8 mouse cellular contexts compared by ENCODE assay signal in the genomic region with DNA sequence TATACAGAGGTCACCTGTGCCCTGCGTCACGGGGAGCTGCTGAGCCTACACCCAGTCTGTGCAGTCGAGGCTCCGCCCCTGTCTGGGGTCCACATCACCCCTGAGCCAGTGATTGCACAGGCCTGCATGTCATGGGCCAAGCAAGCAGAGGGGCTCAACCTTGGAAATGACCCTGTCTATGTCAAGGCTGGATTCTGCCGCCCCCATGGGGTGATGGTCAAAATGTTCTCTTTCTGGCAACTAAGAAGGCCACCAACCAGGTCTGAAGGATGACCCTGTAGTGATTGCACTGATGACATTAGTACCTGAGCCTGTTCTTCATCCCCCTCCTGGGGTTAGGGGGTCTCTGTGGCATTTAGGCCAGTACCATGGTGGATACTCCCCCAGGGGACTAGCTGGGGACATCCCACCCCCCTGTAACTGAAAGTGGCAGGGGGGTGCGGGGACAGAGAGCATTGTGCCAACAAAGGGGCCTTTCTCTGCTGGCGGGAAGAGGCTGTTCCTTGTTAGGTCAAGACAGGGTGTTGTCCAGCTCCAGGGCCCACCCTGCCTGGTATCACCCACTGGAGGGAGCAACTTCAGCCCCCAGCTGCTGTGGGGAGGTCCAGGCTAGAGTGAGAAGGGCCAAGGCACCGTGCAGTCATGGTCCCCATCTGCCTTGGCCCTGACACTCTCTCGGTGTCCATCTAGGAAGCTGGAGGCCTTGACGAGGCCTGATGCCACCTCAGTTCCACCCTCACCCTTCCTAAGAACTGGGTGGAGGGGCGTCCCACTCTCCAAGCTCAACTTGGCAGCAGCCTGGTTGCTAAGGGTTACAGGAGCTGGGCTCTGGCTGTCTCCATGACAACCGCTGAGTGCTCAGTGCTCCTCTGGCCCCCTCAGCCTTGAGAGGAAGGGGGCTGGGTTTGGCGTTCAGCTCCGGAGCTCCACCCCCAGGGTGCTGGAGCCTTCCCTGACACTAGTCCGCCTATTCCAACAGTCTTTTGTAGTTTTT. TPM values are rescaled to one million over a fixed set of nuclear protein-coding genes. Genes with fewer than 3 reads are reported as not detected.
DNase-seq lines count a peak whose midpoint lies in the region; ATAC-seq and TF ChIP-seq lines count a peak whose summit lies in the region.

No protein-coding gene starts in this region.

- no peak overlapping the region for H3K9ac ChIP-seq in heart, embryonic 14.5 days (ENCODE audit: low read length)
- H3K9ac ChIP-seq in hindbrain, embryonic 13.5 days, result peak overlapping the region; percentile 89
- peak overlapping the region; percentile 72 for H3K9ac ChIP-seq in limb, embryonic 12.5 days (replicated peaks)

- no peaks in the 10 kb centered on the region for H3K9me3 ChIP-seq in heart, embryonic 14.5 days (ENCODE audit: control insufficient read depth, low read length)
- H3K9me3 ChIP-seq in hindbrain, embryonic 13.5 days, result no peaks in the 10 kb centered on the region
- no peaks in the 10 kb centered on the region for H3K9me3 ChIP-seq in limb, embryonic 12.5 days

- H3K27me3 ChIP-seq in heart, embryonic 14.5 days (ENCODE audit: control insufficient read depth, insufficient read depth, low read length), result peaks cover 5% of the 10 kb centered on the region; the same call in 1 of the 2 replicates
- H3K27me3 ChIP-seq in hindbrain, embryonic 13.5 days, result no peaks in the 10 kb centered on the region
- H3K27me3 ChIP-seq in limb, embryonic 12.5 days, result no peaks in the 10 kb centered on the region

- peak overlapping the region; percentile 57 to 64; a peak in 3 of 4 replicates for H3K4me3 ChIP-seq in heart, embryonic 14.5 days (ENCODE audit: control insufficient read depth in 1 of 2, insufficient read depth in 1 of 2, low read depth in 1 of 2, low read length in 2 of 2)
- H3K4me3 ChIP-seq in bone marrow, adult 2 months (replicated peaks; ENCODE audit: control insufficient read depth, low read depth, low read length), result no peak overlapping the region
- peak overlapping the region; percentile 69 for H3K4me3 ChIP-seq in embryonic fibroblast, embryonic 13.5 days (ENCODE audit: insufficient read depth, low read length)
- H3K4me3 ChIP-seq in hindbrain, embryonic 13.5 days, result peak overlapping the region; percentile 67
- H3K4me3 ChIP-seq in limb, embryonic 12.5 days (replicated peaks), result peak overlapping the region; percentile 63
- H3K4me3 ChIP-seq in olfactory bulb, adult 2 months (ENCODE audit: insufficient read depth, low read depth, low read length), result peak overlapping the region; percentile 85

- no peak overlapping the region for H3K27ac ChIP-seq in heart, embryonic 14.5 days (replicated peaks in 1 of 2; ENCODE audit: control insufficient read depth in 1 of 2, insufficient read depth in 1 of 2, low read depth in 2 of 2, low read length in 2 of 2)
- H3K27ac ChIP-seq in bone marrow, adult 2 months (ENCODE audit: control insufficient read depth, insufficient read depth, low read depth, low read length, poor library complexity), result no peak overlapping the region
- H3K27ac ChIP-seq in embryonic fibroblast, embryonic 13.5 days (ENCODE audit: insufficient read depth, low read length), result no peak overlapping the region
- H3K27ac ChIP-seq in hindbrain, embryonic 13.5 days, result peak overlapping the region; percentile 95
- peak overlapping the region; percentile 84 for H3K27ac ChIP-seq in limb, embryonic 12.5 days
- peak overlapping the region; percentile 87 for H3K27ac ChIP-seq in olfactory bulb, adult 2 months (ENCODE audit: insufficient read depth, low read depth, low read length)

- no peak for DNase-seq in heart, postnatal 25 days (ENCODE audit: low spot score)
- DNase-seq in urinary bladder, adult 2 months (ENCODE audit: low spot score), result no peak

- no peak for TF ChIP-seq POLR2A in bone marrow, adult 2 months (IDR thresholded peaks at IDR 0.05; ENCODE audit: borderline replicate concordance, control insufficient read depth, low read depth, low read length)
- no peak for TF ChIP-seq POLR2A in embryonic fibroblast, embryonic 13.5 days (IDR thresholded peaks at IDR 0.05; ENCODE audit: low read depth, low read length)
- no peak; the same call in 1 of the 2 replicates for TF ChIP-seq POLR2A in olfactory bulb, adult 2 months (IDR thresholded peaks at IDR 0.05; ENCODE audit: insufficient read depth, low read depth, low read length)

- peak; percentile 24 for ATAC-seq in heart, embryonic 14.5 days (ENCODE audit: insufficient number of reproducible peaks, insufficient read depth, low FRiP score, low read depth)
- ATAC-seq in hindbrain, embryonic 13.5 days (ENCODE audit: low FRiP score), result peak; percentile 85
- ATAC-seq in limb, embryonic 12.5 days (ENCODE audit: insufficient number of reproducible peaks, insufficient read depth, low FRiP score, low TSS enrichment, low read depth), result peak; percentile 72

- TF ChIP-seq CTCF in bone marrow, adult 2 months (IDR thresholded peaks at IDR 0.05; ENCODE audit: control insufficient read depth, insufficient read depth, low read length), result peak; percentile 1; the same call in 1 of the 2 replicates
- no peak for TF ChIP-seq CTCF in embryonic fibroblast, embryonic 13.5 days (IDR thresholded peaks at IDR 0.05; ENCODE audit: borderline replicate concordance, insufficient read depth, low read length)
- TF ChIP-seq CTCF in olfactory bulb, adult 2 months (IDR thresholded peaks at IDR 0.05; ENCODE audit: insufficient read depth, low read depth, low read length), result no peak

- WGBS in heart, embryonic 14.5 days, result 22% methylated on average over 15 of the region's 15 CpGs
- WGBS in bone marrow, adult 2 months, result 40% methylated on average over 15 of the region's 15 CpGs
- WGBS in hindbrain, embryonic 13.5 days, result 9% methylated on average over 15 of the region's 15 CpGs
- WGBS in limb, embryonic 12.5 days, result 13% methylated on average over 15 of the region's 15 CpGs
- WGBS in olfactory bulb, adult 2 months, result 5% methylated on average over 15 of the region's 15 CpGs

- intact Hi-C loops in heart, postnatal 25 days (cut with DNase I), result no loop called here

- H3K4me1 ChIP-seq in heart, embryonic 14.5 days (ENCODE audit: control insufficient read depth in 2 of 2, insufficient read depth in 2 of 2, low read length in 2 of 2), result peaks cover 14 to 20% of the 10 kb centered on the region in 2 experiments
- H3K4me1 ChIP-seq in bone marrow, adult 2 months (ENCODE audit: control insufficient read depth, insufficient read depth, low read length), result no peaks in the 10 kb centered on the region; the same call in 1 of the 2 replicates
- no peaks in the 10 kb centered on the region for H3K4me1 ChIP-seq in embryonic fibroblast, embryonic 13.5 days (ENCODE audit: control insufficient read depth, insufficient read depth, low read length)
- H3K4me1 ChIP-seq in hindbrain, embryonic 13.5 days (replicated peaks), result peaks cover 39% of the 10 kb centered on the region
- peaks cover 32% of the 10 kb centered on the region for H3K4me1 ChIP-seq in limb, embryonic 12.5 days (replicated peaks)
- peaks cover 17% of the 10 kb centered on the region for H3K4me1 ChIP-seq in olfactory bulb, adult 2 months (ENCODE audit: control insufficient read depth, insufficient read depth, low read length)

- peak overlapping the region; percentile 80 for H3K4me2 ChIP-seq in heart, embryonic 14.5 days (ENCODE audit: low read length)
- peak overlapping the region; percentile 88 for H3K4me2 ChIP-seq in hindbrain, embryonic 13.5 days
- H3K4me2 ChIP-seq in limb, embryonic 12.5 days, result peak overlapping the region; percentile 80

- H3K36me3 ChIP-seq in heart, embryonic 14.5 days (ENCODE audit: control insufficient read depth, insufficient read depth, low read length), result peaks cover 19% of the 10 kb centered on the region
- peaks cover 53% of the 10 kb centered on the region for H3K36me3 ChIP-seq in hindbrain, embryonic 13.5 days
- H3K36me3 ChIP-seq in limb, embryonic 12.5 days, result peaks cover 25% of the 10 kb centered on the region

RNA-seq across cellular contexts. Expression of gene Cers1, which starts 1.2 kb away (rescaled TPM):
- polyA plus RNA-seq in heart, embryonic 14.5 days (2014; fragmentation: Nextera tagmentation; extraction: Ambion mirVana), result 1.8 and 2.3 TPM in 2 replicates
- total RNA-seq in heart, postnatal 25 days (2021), result under 1 TPM; 0.31 to 0.39 TPM
- not detected in 2 replicates for polyA plus RNA-seq in bone marrow, adult 2 months (2011; ENCODE audit: insufficient read depth, insufficient read length, low replicate concordance, missing spikeins)
- polyA plus RNA-seq in embryonic fibroblast, embryonic 13.5 days (2011; ENCODE audit: insufficient read length, low read depth, missing spikeins), result 2.6 and 3.2 TPM in 2 replicates
- 24.5 and 25.1 TPM in 2 replicates for polyA plus RNA-seq in hindbrain, embryonic 13.5 days (2015; fragmentation: Nextera tagmentation; extraction: Ambion mirVana)
- polyA plus RNA-seq in limb, embryonic 12.5 days (2016; fragmentation: Nextera tagmentation; extraction: Ambion mirVana), result 7.9 and 8.8 TPM in 2 replicates
- not detected in 2 replicates for polyA plus RNA-seq in olfactory bulb, adult 2 months (2012; ENCODE audit: insufficient read depth, insufficient read length, low replicate concordance, missing spikeins)
- polyA plus RNA-seq in urinary bladder, adult 2 months (2012; rRNA removed), result 1.3 and 2.1 TPM in 2 replicates

RNA-seq across cellular contexts. Expression of gene Gdf1, which starts 12.8 kb away (rescaled TPM):
- polyA plus RNA-seq in heart, embryonic 14.5 days (2014; fragmentation: Nextera tagmentation; extraction: Ambion mirVana), result 0.57 TPM in 1 of 2 replicates, not detected in the other
- under 1 TPM in 1 of 2 experiments, not detected in 1; 0.21 TPM for total RNA-seq in heart, postnatal 25 days (2021)
- not detected in 2 replicates for polyA plus RNA-seq in bone marrow, adult 2 months (2011; ENCODE audit: insufficient read depth, insufficient read length, low replicate concordance, missing spikeins)
- not detected in 2 replicates for polyA plus RNA-seq in embryonic fibroblast, embryonic 13.5 days (2011; ENCODE audit: insufficient read length, low read depth, missing spikeins)
- 1.2 and 2.6 TPM in 2 replicates for polyA plus RNA-seq in hindbrain, embryonic 13.5 days (2015; fragmentation: Nextera tagmentation; extraction: Ambion mirVana)
- 3.7 and 4.2 TPM in 2 replicates for polyA plus RNA-seq in limb, embryonic 12.5 days (2016; fragmentation: Nextera tagmentation; extraction: Ambion mirVana)
- polyA plus RNA-seq in olfactory bulb, adult 2 months (2012; ENCODE audit: insufficient read depth, insufficient read length, low replicate concordance, missing spikeins), result not detected in 2 replicates
- polyA plus RNA-seq in urinary bladder, adult 2 months (2012; rRNA removed), result 0.74 and 1.3 TPM in 2 replicates

RNA-seq across cellular contexts. Expression of gene Cope, which starts 14.5 kb away (rescaled TPM):
- polyA plus RNA-seq in heart, embryonic 14.5 days (2014; fragmentation: Nextera tagmentation; extraction: Ambion mirVana), result 294 and 319 TPM in 2 replicates
- total RNA-seq in heart, postnatal 25 days (2021), result 100 to 1,000 TPM; 145 to 159 TPM
- 85.8 and 91.7 TPM in 2 replicates for polyA plus RNA-seq in bone marrow, adult 2 months (2011; ENCODE audit: insufficient read depth, insufficient read length, low replicate concordance, missing spikeins)
- polyA plus RNA-seq in embryonic fibroblast, embryonic 13.5 days (2011; ENCODE audit: insufficient read length, low read depth, missing spikeins), result 129 and 132 TPM in 2 replicates
- polyA plus RNA-seq in hindbrain, embryonic 13.5 days (2015; fragmentation: Nextera tagmentation; extraction: Ambion mirVana), result 275 and 288 TPM in 2 replicates
- 269 and 288 TPM in 2 replicates for polyA plus RNA-seq in limb, embryonic 12.5 days (2016; fragmentation: Nextera tagmentation; extraction: Ambion mirVana)
- polyA plus RNA-seq in olfactory bulb, adult 2 months (2012; ENCODE audit: insufficient read depth, insufficient read length, low replicate concordance, missing spikeins), result not detected in 2 replicates
- 211 and 264 TPM in 2 replicates for polyA plus RNA-seq in urinary bladder, adult 2 months (2012; rRNA removed)

RNA-seq across cellular contexts. Expression of gene Ddx49, which starts 14.5 kb away (rescaled TPM):
- 28.9 and 33.7 TPM in 2 replicates for polyA plus RNA-seq in heart, embryonic 14.5 days (2014; fragmentation: Nextera tagmentation; extraction: Ambion mirVana)
- 10 to 100 TPM; 24.7 to 33.8 TPM for total RNA-seq in heart, postnatal 25 days (2021)
- polyA plus RNA-seq in bone marrow, adult 2 months (2011; ENCODE audit: insufficient read depth, insufficient read length, low replicate concordance, missing spikeins), result 32.3 and 33.4 TPM in 2 replicates
- polyA plus RNA-seq in embryonic fibroblast, embryonic 13.5 days (2011; ENCODE audit: insufficient read length, low read depth, missing spikeins), result 24.8 and 31.6 TPM in 2 replicates
- 45.8 and 50.9 TPM in 2 replicates for polyA plus RNA-seq in hindbrain, embryonic 13.5 days (2015; fragmentation: Nextera tagmentation; extraction: Ambion mirVana)
- 52.0 and 54.9 TPM in 2 replicates for polyA plus RNA-seq in limb, embryonic 12.5 days (2016; fragmentation: Nextera tagmentation; extraction: Ambion mirVana)
- not detected in 2 replicates for polyA plus RNA-seq in olfactory bulb, adult 2 months (2012; ENCODE audit: insufficient read depth, insufficient read length, low replicate concordance, missing spikeins)
- polyA plus RNA-seq in urinary bladder, adult 2 months (2012; rRNA removed), result 35.1 and 35.2 TPM in 2 replicates

RNA-seq across cellular contexts. Expression of gene Homer3, which starts 34.2 kb away (rescaled TPM):
- polyA plus RNA-seq in heart, embryonic 14.5 days (2014; fragmentation: Nextera tagmentation; extraction: Ambion mirVana), result 22.2 and 25.0 TPM in 2 replicates
- 10 to 100 TPM; 12.0 to 12.3 TPM for total RNA-seq in heart, postnatal 25 days (2021)
- polyA plus RNA-seq in bone marrow, adult 2 months (2011; ENCODE audit: insufficient read depth, insufficient read length, low replicate concordance, missing spikeins), result 12.1 and 25.6 TPM in 2 replicates
- polyA plus RNA-seq in embryonic fibroblast, embryonic 13.5 days (2011; ENCODE audit: insufficient read length, low read depth, missing spikeins), result 42.2 and 54.0 TPM in 2 replicates
- polyA plus RNA-seq in hindbrain, embryonic 13.5 days (2015; fragmentation: Nextera tagmentation; extraction: Ambion mirVana), result 47.0 TPM in 2 replicates
- polyA plus RNA-seq in limb, embryonic 12.5 days (2016; fragmentation: Nextera tagmentation; extraction: Ambion mirVana), result 88.9 and 92.6 TPM in 2 replicates
- polyA plus RNA-seq in olfactory bulb, adult 2 months (2012; ENCODE audit: insufficient read depth, insufficient read length, low replicate concordance, missing spikeins), result not detected in 2 replicates
- polyA plus RNA-seq in urinary bladder, adult 2 months (2012; rRNA removed), result 34.4 and 37.9 TPM in 2 replicates

Comparison
In these comparisons a context has a peak if more than half of its experiments do, and no peak if none do; other contexts are left out.
1. ATAC-seq: peak in every context shown above with its lines; median percentile 85 in hindbrain, embryonic 13.5 days; 72 in limb, embryonic 12.5 days; 24 in heart, embryonic 14.5 days.
2. H3K27ac ChIP-seq: peak in hindbrain, embryonic 13.5 days (single experiment), limb, embryonic 12.5 days (single experiment) and olfactory bulb, adult 2 months (single experiment); none in heart, embryonic 14.5 days (0 of 2), bone marrow, adult 2 months (single experiment) and embryonic fibroblast, embryonic 13.5 days (single experiment).
3. Peak in every context shown above with its lines, with median percentiles within 50 percentile points of each other: H3K4me2 ChIP-seq.